Mouse (Mus musculus) limb, embryonic 15.5 days (tissue): ENCODE data around the gene Fuk. TPM values are rescaled to one million over a fixed set of nuclear protein-coding genes. Genes with fewer than 3 reads are reported as not detected.
"Not testable (repeated sequence)": the region's sequence is repeated elsewhere in the genome, so short reads cannot be mapped to it uniquely, and the experiment has no call there.

Experiments used
- ATAC-seq: fragments of 200-750 bp; cut with Nextera tagmentation; 2 replicates; pipeline ENCODE4 v1.8.0; 2017; ENCODE audit warnings: low read depth, moderate TSS enrichment; ENCODE audit not compliant: insufficient number of reproducible peaks, low FRiP score, low TSS enrichment
- H3K27ac ChIP-seq: fragments of 300-500 bp; sonication (generic); 2 replicates; pipeline ENCODE4 v1.5.1; 2015; ENCODE audit warnings: moderate library complexity, mild to moderate bottlenecking, inconsistent platforms
- H3K27me3 ChIP-seq: fragments of 300-500 bp; sonication (generic); 2 replicates; pipeline ENCODE4 v1.6.1; 2015; ENCODE audit warnings: inconsistent platforms
- H3K36me3 ChIP-seq: fragments of 300-500 bp; sonication (generic); 2 replicates; pipeline ENCODE4 v1.6.1; 2015; ENCODE audit warnings: inconsistent platforms
- H3K4me1 ChIP-seq: fragments of 300-500 bp; sonication (generic); 2 replicates; pipeline ENCODE4 v1.6.1; 2015; ENCODE audit warnings: inconsistent platforms
- H3K4me2 ChIP-seq: fragments of 300-500 bp; sonication (generic); 2 replicates; pipeline ENCODE4 v1.6.1; 2015; ENCODE audit warnings: mild to moderate bottlenecking, inconsistent platforms
- H3K4me3 ChIP-seq: fragments of 300-500 bp; sonication (generic); 2 replicates; pipeline ENCODE4 v1.5.1; 2015; ENCODE audit warnings: mild to moderate bottlenecking, inconsistent platforms
- H3K9ac ChIP-seq: fragments of 300-500 bp; sonication (generic); 2 replicates; pipeline ENCODE4 v1.6.1; 2015; ENCODE audit warnings: inconsistent platforms
- H3K9me3 ChIP-seq: fragments of 300-500 bp; sonication (generic); 2 replicates; pipeline ENCODE4 v1.6.1; 2016; ENCODE audit warnings: inconsistent platforms
- WGBS: fragments of 180-500 bp; shearing (Covaris S2); methylation state at CpG from one replicate; pipeline ENCODE4 v1.1.7; 2015; 5-methylcytosine and 5-hydroxymethylcytosine counted together
- polyA plus RNA-seq: library from polyadenylated mRNA; unstranded; fragments of >200 nt; fragmentation: Nextera tagmentation; extraction: Ambion mirVana; gene quantifications from 2 replicates; pipeline ENCODE4 v1.2.1, GENCODE M21; 2015

Fuk gene
- polyA plus RNA-seq, 1 experiment from 2014 or later = 12.2 TPM

GRCm38 (mm10) chr8:110856760-110857461 lies 45.4 kb downstream of the Fuk start:
- Histone ChIP-seq H3K36me3 (peaks cover 88% of the 10 kb centered on the region), H3K9ac (no peak overlapping the region)
- 91% methylated on average over 5 of the region's 5 CpGs for WGBS

GRCm38 (mm10) chr8:110856073-110856472 lies 46.2 kb downstream of the Fuk start:
- H3K36me3 ChIP-seq = peaks cover 90% of the 10 kb centered on the region
- not testable (repeated sequence) for H3K9me3 ChIP-seq, H3K27ac ChIP-seq, H3K4me1 ChIP-seq, H3K27me3 ChIP-seq, ATAC-seq, H3K4me3 ChIP-seq, H3K4me2 ChIP-seq, H3K9ac ChIP-seq
- 95% methylated on average over 4 of the region's 4 CpGs for WGBS

More at GRCm38 (mm10) chr8:110856760-110857461, 45.4 kb downstream of the Fuk start:
- Histone ChIP-seq H3K4me2 (no peak overlapping the region), H3K4me1 (no peaks in the 10 kb centered on the region), H3K9me3 (no peaks in the 10 kb centered on the region), H3K27me3 (no peaks in the 10 kb centered on the region), H3K27ac (no peak overlapping the region), H3K4me3 (no peak overlapping the region)
- no peak for ATAC-seq

- peaks cover 63% of the 10 kb centered on the region for H3K36me3 ChIP-seq
- no peak overlapping the region for H3K4me2 ChIP-seq
- ATAC-seq = no peak
- H3K9me3 ChIP-seq = no peaks in the 10 kb centered on the region
- no peaks in the 10 kb centered on the region for H3K27me3 ChIP-seq
- no peak overlapping the region for H3K9ac ChIP-seq
- 95% methylated on average over 10 of the region's 10 CpGs for WGBS
- H3K27ac ChIP-seq = no peak overlapping the region
- H3K4me3 ChIP-seq = no peak overlapping the region
- peaks cover 7% of the 10 kb centered on the region for H3K4me1 ChIP-seq
These were observed 51.1 kb downstream of the Fuk start for GRCm38 (mm10) chr8:110851186-110851585.

GRCm38 (mm10) chr8:110847645-110848495 lies 54.4 kb downstream of the Fuk start:
- ATAC-seq = no peak
- 48% methylated on average over 14 of the region's 14 CpGs for WGBS

GRCm38 (mm10) chr8:110847171-110847549 lies 55.1 kb downstream of the Fuk start:
- ATAC-seq = 0 out of 2 replicates have a peak, but pooled peaks have one; percentile 13
- Histone ChIP-seq H3K27me3 (no peaks in the 10 kb centered on the region), H3K4me3 (peak overlapping the region; percentile 75), H3K9ac (peak overlapping the region; percentile 76), H3K9me3 (no peaks in the 10 kb centered on the region), H3K27ac (peak overlapping the region; percentile 93), H3K4me1 (peaks cover 12% of the 10 kb centered on the region), H3K36me3 (peaks cover 49% of the 10 kb centered on the region), H3K4me2 (peak overlapping the region; percentile 52)
- 2% methylated on average over 13 of the region's 13 CpGs for WGBS

More at GRCm38 (mm10) chr8:110847645-110848495, 54.4 kb downstream of the Fuk start:
- Histone ChIP-seq H3K9ac (peak overlapping the region; percentile 76; the same call in 1 of the 2 replicates), H3K9me3 (no peaks in the 10 kb centered on the region), H3K36me3 (peaks cover 49% of the 10 kb centered on the region), H3K4me1 (peaks cover 12% of the 10 kb centered on the region), H3K4me3 (peak overlapping the region; percentile 75), H3K27ac (no peak overlapping the region), H3K27me3 (no peaks in the 10 kb centered on the region), H3K4me2 (peak overlapping the region; percentile 52)

- Histone ChIP-seq H3K27me3 (no peaks in the 10 kb centered on the region), H3K9ac (peak within 1 kb of the TSS; percentile 85), H3K4me2 (peak within 1 kb of the TSS; percentile 63), H3K4me1 (peaks cover 12% of the 10 kb centered on the region), H3K36me3 (peaks cover 46% of the 10 kb centered on the region), H3K4me3 (peak within 1 kb of the TSS; percentile 75), H3K27ac (peak within 1 kb of the TSS; percentile 93), H3K9me3 (no peaks in the 10 kb centered on the region)
- WGBS = under 1% methylated on average over 53 of the region's 53 CpGs
- ATAC-seq = peak; percentile 86
These were observed 55.7 kb downstream of the Fuk start, which contains the start of the genes Cog4 and Sf3b3 for GRCm38 (mm10) chr8:110846405-110847170. Cog4 (plus strand) TSS chr8:110846600. Sf3b3 (minus strand) TSS chr8:110846787.

GRCm38 (mm10) chr8:110845821-110846404 lies 56.4 kb downstream of the Fuk start:
- peaks cover 12% of the 10 kb centered on the region for H3K4me1 ChIP-seq
- H3K27me3 ChIP-seq = no peaks in the 10 kb centered on the region
- H3K9me3 ChIP-seq = no peaks in the 10 kb centered on the region
- WGBS = 5% methylated on average over 17 of the region's 17 CpGs
- H3K4me2 ChIP-seq = peak overlapping the region; percentile 63
- peak overlapping the region; percentile 85 for H3K9ac ChIP-seq
- peaks cover 46% of the 10 kb centered on the region for H3K36me3 ChIP-seq
- peak overlapping the region; percentile 93 for H3K27ac ChIP-seq
- peak overlapping the region; percentile 75 for H3K4me3 ChIP-seq
- no peak for ATAC-seq

- Histone ChIP-seq H3K4me1 (peaks cover 12% of the 10 kb centered on the region), H3K27ac (no peak overlapping the region), H3K9ac (no peak overlapping the region), H3K4me2 (peak overlapping the region; percentile 63), H3K9me3 (no peaks in the 10 kb centered on the region), H3K36me3 (peaks cover 46% of the 10 kb centered on the region), H3K27me3 (no peaks in the 10 kb centered on the region), H3K4me3 (peak overlapping the region; percentile 75)
- no peak for ATAC-seq
- 74% methylated on average over 3 of the region's 3 CpGs for WGBS
These were observed 57.3 kb downstream of the Fuk start for GRCm38 (mm10) chr8:110844941-110845340.

- Histone ChIP-seq H3K4me2 (no peak overlapping the region), H3K27me3 (no peaks in the 10 kb centered on the region), H3K9ac (no peak overlapping the region), H3K4me1 (peaks cover 12% of the 10 kb centered on the region), H3K4me3 (no peak overlapping the region), H3K9me3 (no peaks in the 10 kb centered on the region), H3K27ac (no peak overlapping the region), H3K36me3 (peaks cover 59% of the 10 kb centered on the region)
- no peak for ATAC-seq
- 70% methylated on average over 5 of the region's 5 CpGs for WGBS
These were observed 59.1 kb downstream of the Fuk start for GRCm38 (mm10) chr8:110843207-110843606.

GRCm38 (mm10) chr8:110842012-110842574 lies 60.2 kb downstream of the Fuk start:
- no peak for ATAC-seq
- Histone ChIP-seq H3K9ac (no peak overlapping the region), H3K4me3 (no peak overlapping the region), H3K9me3 (no peaks in the 10 kb centered on the region), H3K36me3 (peaks cover 71% of the 10 kb centered on the region), H3K4me2 (no peak overlapping the region), H3K27ac (no peak overlapping the region), H3K27me3 (no peaks in the 10 kb centered on the region), H3K4me1 (peaks cover 5% of the 10 kb centered on the region; the same call in 1 of the 2 replicates)
- 93% methylated on average over 3 of the region's 3 CpGs for WGBS
